Mouse (Mus musculus) lung, postnatal 25 days (tissue): ENCODE results near the gene Gm5141.
A peak's percentile ranks its signal among the peaks of the same experiment; 100 is the strongest.
"Not testable (repeated sequence)": the region's sequence is repeated elsewhere in the genome, so short reads cannot be mapped to it uniquely, and the experiment has no call there.

Experiments used
- DNase-seq: peaks from one replicate; pipeline ENCODE4 v3.0.0; 2022; ENCODE audit warnings: low spot score

The Gm5141 gene

DNA sequence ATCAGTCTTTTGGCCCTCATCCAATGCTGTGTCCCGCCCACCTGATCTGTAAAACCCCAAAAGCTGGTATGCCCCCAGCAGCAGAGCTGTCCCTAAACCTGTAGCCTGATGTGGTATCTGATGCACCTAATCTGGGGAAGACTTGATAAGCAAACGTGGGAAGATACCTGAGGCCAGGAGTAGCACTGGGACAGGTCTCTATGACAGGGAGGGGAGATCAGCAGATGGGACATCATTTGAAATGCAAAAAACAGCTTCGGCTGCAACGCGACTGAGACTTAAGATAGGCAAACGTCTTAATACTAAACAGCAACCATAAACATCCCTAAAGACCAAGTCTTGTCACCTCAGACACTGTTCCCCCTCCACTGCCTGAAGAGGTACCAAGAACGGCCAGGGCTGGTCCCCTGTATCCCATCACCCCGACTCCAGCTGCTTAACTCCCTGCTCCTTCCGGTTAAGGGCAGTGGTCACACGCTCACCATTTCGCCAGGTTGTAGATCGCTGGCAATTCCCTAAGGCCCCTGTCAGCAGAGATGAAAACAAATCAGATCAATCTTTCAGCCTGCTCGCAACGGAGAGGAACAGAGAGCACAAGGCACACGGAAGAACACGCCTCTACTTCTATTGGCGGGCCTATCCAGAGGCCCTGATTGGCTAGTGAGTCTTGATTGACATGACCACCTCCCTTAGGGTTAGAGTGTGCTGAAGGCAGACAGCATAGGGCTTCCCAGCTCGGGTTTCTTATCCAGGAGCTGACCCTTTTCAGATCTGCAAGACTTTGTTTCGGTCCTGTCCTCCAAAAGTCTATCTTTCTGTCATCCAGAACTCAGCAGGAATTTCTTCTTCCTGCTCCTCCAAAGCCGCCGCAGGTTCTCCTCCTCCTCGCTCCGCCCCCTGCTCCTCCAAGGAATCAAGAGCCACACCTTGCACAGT lies at the start of gene Gm5141:
Gene Gm5141, minus strand, starts transcription at position 610 of the 936 bp plus-strand sequence.
- DNase-seq: peak; percentile 40

DNA sequence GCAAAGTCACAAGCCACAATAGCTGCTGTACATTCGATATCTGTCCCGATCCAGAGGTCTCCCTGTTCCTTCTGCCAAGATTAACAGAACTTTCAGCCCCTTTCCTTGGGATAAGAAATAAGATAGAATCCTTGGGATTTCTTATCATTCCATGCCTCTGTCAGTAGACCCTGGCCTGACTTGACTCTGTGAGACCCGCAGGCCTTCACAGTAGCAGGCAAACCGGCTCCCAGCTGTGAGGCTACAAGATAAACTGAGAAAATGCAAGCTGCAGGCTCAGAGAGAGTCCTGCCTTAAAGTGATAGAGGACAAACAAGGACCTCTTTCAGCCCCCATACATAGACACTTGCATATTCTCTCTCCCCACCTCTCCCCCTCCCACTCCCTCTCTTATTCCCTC lies 47.7 kb upstream of the Gm5141 start:
- DNase-seq: no peak

DNA sequence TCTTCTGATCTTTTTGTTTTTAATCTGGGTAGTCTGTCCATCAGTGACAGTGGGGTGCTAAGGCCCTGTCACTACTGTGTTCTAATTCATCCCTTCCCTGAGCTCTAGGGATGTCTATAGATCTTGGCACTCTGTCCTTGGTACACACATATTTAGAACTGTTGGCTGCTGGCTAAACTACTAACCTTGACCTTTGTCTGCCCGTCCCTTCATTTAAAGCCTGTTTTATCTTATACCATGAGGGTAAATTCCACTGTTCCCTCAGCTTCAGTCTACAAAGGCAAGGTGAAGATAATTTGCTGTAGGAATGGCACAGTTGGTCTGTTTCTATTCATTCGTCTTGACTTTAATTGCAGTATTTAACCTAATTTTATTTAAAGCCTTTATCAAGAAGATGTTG lies 46.6 kb upstream of the Gm5141 start:
- no peak for DNase-seq

GRCm38 (mm10) chr13:62815705-62816104 lies 30.1 kb upstream of the Gm5141 start:
- DNase-seq: not testable (repeated sequence)

GRCm38 (mm10) chr13:62812713-62813112 lies 27.1 kb upstream of the Gm5141 start:
- DNase-seq: no peak

DNA sequence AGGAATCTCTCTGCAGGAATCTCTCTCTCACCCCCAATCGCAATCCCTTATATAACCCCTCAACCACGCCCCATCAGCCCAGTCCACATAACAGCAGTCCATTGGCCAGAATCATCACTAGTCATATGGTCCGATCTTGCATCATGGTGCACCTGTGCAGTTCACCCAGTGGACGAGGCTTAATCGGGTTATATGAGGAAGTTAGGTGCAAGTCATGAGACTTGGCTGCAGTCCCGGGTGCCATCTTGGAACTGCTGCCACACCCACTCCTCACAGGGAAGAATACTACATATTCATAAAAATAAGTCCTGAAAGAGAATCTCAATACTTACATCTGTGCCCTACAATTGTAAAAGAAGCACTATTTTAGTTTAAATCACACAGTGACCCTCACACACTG lies 22.4 kb upstream of the Gm5141 start:
- not testable (repeated sequence) for DNase-seq

GRCm38 (mm10) chr13:62786135-62786493 lies 506 bp upstream of the Gm5141 start:
- DNase-seq: not testable (repeated sequence)

DNA sequence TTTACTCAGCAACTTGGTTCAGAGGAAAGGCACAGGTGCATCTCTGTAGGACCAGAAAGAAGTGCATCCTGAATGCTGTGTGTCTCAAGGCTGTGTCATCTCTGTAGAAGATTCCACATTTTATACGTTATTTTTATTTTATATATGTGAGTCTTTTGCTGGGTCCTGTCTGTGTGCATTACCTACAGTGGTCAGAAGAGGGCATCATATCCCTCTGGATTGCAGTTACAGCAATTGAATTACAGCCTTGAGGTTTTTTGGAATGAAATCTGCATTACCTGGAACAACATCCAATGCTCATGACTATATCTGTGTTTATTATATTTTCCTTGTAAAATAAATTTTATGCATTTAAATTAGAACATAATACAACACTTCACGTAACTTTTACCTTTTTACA lies 21.8 kb downstream of the Gm5141 start:
- DNase-seq: peak; percentile 31

DNA sequence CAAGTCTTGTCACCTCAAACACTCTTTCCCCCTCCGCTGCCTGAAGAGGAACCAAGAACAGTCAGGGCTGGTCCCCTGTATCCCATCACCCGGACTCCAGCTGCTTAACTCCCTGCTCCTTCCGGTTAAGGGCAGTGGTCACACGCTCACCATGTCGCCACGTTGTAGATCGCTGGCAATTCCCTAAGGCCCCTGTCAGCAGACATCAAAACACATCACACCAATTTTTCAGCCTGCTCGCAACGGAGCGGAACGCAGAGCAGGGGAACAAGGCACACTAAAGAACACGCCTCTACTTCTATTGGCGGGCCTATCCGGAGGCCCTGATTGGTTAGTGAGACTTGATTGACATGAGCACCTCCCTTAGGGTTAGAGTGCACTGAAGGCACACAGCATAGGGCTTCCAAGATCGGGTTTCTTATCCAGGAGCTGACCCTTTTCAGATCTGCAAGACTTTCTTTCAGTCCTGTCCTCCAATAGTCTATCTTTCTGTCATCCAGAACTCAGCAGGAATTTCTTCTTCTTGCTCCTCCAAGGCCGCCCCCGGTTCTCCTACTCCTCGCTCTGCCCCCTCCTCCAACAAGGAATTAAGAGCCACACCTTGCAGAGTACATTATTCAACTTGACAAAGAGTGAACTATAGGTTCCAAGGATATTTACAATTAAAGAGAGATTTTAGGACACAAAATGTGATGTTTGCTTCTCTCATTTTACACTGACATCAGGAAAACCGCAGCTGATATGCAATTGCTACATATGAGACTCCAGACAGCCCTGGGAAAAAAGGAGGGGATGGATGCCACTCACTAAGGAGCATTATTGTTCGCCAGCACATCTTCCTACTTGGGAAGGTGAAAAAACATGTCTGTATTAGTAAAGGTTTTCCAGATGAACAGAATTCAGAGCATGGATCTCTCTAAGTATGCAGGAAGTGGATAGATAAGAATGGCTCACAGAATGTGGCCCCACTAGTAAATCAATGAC lies 24.9 kb downstream of the Gm5141 start, which contains the start of gene Platr25:
Gene Platr25, minus strand, starts transcription at position 278 of the 984 bp plus-strand sequence.
- DNase-seq: peak; percentile 76

GRCm38 (mm10) chr13:62733322-62733721 lies 52.3 kb downstream of the Gm5141 start:
- DNase-seq: no peak
